Mouse (Mus musculus) olfactory bulb, adult 2 months (tissue): ENCODE data around the gene Cd200r1.

Experiments used
- CTCF ChIP-seq: fragments of 200-500 bp; IDR thresholded peaks from 2 replicates; pipeline ENCODE4 v1.5.1; 2012; ENCODE audit warnings: low read depth, mild to moderate bottlenecking, low read length, moderate library complexity; ENCODE audit not compliant: insufficient read depth
- POLR2A ChIP-seq: fragments of 200-500 bp; IDR thresholded peaks from 2 replicates; pipeline ENCODE4 v1.6.1; 2012; ENCODE audit warnings: mild to moderate bottlenecking, low read depth, low read length, moderate library complexity; ENCODE audit not compliant: insufficient read depth

GRCm38 (mm10) chr16:44742753-44743152, 22.8 kb upstream of the Cd200r1 start:
- TF ChIP-seq CTCF: no peak
- no peak for TF ChIP-seq POLR2A
